Mouse (Mus musculus): ENCODE data around the gene Apoc3.

GRCm38 (mm10) chr9:46196699-46197169 is 38.7 kb downstream of the Apoc3 start:
- no peak for TF ChIP-seq CTCF (IDR thresholded peaks at IDR 0.05; ENCODE audit: low read depth)
- peak; percentile 86 for TF ChIP-seq EP300 (IDR thresholded peaks at IDR 0.05; ENCODE audit: low read depth)
